Mouse (Mus musculus) gastrocnemius, postnatal 14 days (tissue): Measurements from ENCODE around the gene Zfp2. TPM values are rescaled to one million over a fixed set of nuclear protein-coding genes. Genes with fewer than 3 reads are reported as not detected.
A peak's percentile ranks its signal among the peaks of the same experiment; 100 is the strongest.

Source experiments
- DNase-seq: peaks from one replicate; pipeline ENCODE4 v3.0.0; 2021; ENCODE audit warnings: mixed read lengths
- intact Hi-C: fragments of 180-260 bp; cut with DNase I; formaldehyde crosslinking; loops from one replicate; pipeline ENCODE4 v1.15.1; 2025; ENCODE audit warnings: low total_unique reads
- total RNA-seq, 2 experiments: library from RNA; stranded (reverse); gene quantifications; 2 replicates each; pipeline ENCODE4 v1.2.3; 2021

The Zfp2 gene
- total RNA-seq, 2 experiments from 2014 or later, result 1.9 to 2.4 TPM

DNA sequence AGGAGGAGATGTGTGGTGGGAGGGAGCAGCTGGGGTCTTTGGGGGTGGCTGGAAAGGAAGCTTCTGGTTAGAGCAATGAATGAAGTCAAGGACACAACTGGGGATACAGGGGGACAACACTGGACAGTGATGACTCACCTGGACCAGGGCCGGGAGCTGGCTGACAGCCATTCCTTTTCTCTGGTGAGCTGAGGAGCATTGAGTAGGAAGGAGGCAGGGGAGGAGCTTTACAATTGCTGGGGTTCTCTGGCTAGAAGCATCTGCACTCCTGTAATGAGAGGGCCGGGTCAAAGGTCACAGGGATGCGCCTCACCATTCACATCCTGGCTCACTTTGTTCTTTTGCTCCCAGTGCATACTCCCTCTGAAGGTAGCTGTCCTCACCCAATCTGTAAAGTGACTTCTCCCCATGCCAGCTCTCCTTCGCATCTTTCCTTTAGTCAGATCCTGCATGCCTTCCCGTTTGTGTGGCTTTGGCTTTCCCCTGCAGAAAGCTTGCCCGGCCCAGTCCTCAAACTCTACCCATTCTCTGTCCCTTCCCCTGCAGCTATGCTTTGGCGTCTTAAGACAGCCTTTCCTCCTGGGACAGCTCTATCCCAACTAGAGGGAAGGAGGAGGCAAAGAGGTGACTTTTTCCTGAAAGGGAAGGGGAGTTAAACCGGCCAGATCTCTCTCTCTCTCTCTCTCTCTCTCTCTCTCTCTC is 29.6 kb downstream of the Zfp2 start:
- peak; percentile 27 for DNase-seq
- intact Hi-C loops, result no loop called here

DNA sequence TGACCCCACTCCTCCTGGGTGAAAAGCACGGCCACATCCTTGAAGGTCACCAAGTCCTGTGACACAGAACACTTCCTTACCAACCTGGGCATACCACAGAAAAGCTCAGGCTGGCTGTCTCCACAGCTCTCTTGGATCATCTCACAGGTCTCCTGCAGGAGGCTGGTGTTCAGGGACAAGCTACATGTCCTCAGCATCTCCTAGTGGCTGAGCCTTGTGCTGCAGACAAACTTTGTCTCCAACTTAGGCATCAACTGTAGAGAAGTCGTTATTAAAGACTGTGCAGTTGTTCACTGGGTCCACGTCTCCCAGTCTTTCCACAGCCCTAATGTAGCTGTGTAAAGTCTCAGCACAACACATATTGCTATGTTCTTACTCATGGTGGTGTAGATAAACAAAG is 32.2 kb downstream of the Zfp2 start:
- intact Hi-C loops, result no loop called here
- DNase-seq, result no peak

DNA sequence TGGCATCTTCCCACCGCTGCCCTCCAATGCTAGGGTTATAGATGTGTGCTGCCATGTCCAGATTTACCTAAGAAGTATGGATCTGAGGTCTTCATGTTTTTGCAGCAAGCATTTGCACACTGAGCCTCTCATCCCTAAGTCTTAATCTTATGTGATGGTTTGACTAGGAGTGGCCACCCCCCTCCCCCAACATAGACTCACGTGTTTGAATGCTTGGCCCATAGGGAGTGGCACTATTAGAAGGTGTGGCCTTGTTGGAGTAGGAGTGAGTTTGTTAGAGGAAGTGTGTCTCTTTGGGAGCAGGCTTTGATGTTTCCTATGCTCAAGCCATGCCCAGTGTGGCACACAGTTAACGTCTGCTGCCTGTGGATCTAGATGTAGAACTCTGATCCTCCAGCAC is 37.3 kb downstream of the Zfp2 start:
- intact Hi-C loops, result no loop called here

DNA sequence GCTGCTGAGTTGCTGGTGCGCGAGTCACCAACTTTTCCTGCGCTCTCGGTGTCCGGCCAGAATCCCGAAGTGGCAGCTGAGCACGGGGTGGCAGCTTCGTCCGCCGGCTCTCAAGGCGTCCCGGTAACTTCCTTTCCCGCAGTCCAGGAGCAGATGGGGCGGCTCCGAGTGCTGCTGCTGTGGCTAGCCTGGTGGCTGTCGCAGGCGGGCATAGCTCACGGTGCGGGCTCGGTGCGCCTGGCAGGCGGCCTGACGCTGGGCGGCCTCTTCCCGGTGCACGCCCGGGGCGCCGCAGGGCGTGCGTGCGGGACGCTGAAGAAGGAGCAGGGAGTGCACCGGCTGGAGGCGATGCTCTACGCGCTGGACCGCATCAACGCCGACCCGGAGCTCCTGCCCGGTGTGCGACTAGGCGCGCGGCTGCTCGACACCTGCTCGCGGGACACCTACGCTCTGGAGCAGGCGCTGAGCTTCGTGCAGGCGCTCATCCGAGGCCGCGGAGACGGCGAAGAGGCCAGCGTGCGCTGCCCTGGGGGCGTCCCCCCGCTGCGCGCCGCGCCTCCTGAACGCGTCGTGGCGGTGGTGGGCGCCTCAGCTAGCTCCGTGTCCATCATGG is 64.9 kb downstream of the Zfp2 start:
- no peak for DNase-seq
- intact Hi-C loops, result no loop called here

More for the DNA sequence above, 37.3 kb downstream of the Zfp2 start:
- no peak for DNase-seq

- DNase-seq, result no peak
- intact Hi-C loops, result no loop called here
Measured at GRCm38 (mm10) chr11:50850177-50850735, 65.7 kb downstream of the Zfp2 start, which contains the start of gene Grm6. Grm6 (plus strand) TSS chr11:50850685.

- intact Hi-C loops, result no loop called here
- DNase-seq, result no peak
Measured at GRCm38 (mm10) chr11:50849310-50849709, 66.7 kb downstream of the Zfp2 start.

Other genes with a start within 250 kb of the Zfp2 start
- gene Zfp354c, start 88.4 kb downstream of the Zfp2 start, total RNA-seq, result 1 to 10 TPM; 6.8 to 8.0 TPM
- 1 to 10 TPM in 1 of 2 experiments, under 1 TPM in 1; 0.92 to 1.0 TPM for gene Zfp879, start 74.6 kb downstream of the Zfp2 start, total RNA-seq
- gene Grm6, start 65.5 kb downstream of the Zfp2 start, total RNA-seq, result not detected
- gene Zfp454, start 28.5 kb downstream of the Zfp2 start, total RNA-seq, result 1 to 10 TPM in 1 of 2 experiments, under 1 TPM in 1; 0.73 to 1.0 TPM
- gene Zfp354b, start 15.5 kb upstream of the Zfp2 start, total RNA-seq, result 1 to 10 TPM in 1 of 2 experiments, under 1 TPM in 1; 0.64 to 1.3 TPM
- not detected for gene 4933414I15Rik, start 27.6 kb upstream of the Zfp2 start, total RNA-seq
- not detected for gene Prop1, start 37.6 kb upstream of the Zfp2 start, total RNA-seq
- gene Olfr1378, start 50.4 kb upstream of the Zfp2 start, total RNA-seq, result not detected
- gene Olfr1377, start 65.8 kb upstream of the Zfp2 start, total RNA-seq, result not detected
- gene Olfr51, start 87.4 kb upstream of the Zfp2 start, total RNA-seq, result not detected
- not detected for gene Olfr54, start 98.1 kb upstream of the Zfp2 start, total RNA-seq
- not detected for gene Olfr1375, start 131.9 kb upstream of the Zfp2 start, total RNA-seq
- 1 to 10 TPM; 1.7 to 1.9 TPM for gene Zfp354a, start 143.1 kb upstream of the Zfp2 start, total RNA-seq